Mouse (Mus musculus) 3134 (cell line): ENCODE measurements around the gene Olfr680-ps1.
"Not testable (repeated sequence)": the region's sequence is repeated elsewhere in the genome, so short reads cannot be mapped to it uniquely, and the experiment has no call there.

Experiments
- DNase-seq: peaks from one replicate; pipeline ENCODE4 v3.0.0-alpha.2; 2011; ENCODE audit warnings: low spot score; ENCODE audit not compliant: insufficient read length; ENCODE audit errors: extremely low read depth

Olfr680-ps1 gene

GRCm38 (mm10) chr7:105092717-105093116 lies at the start of gene Olfr680-ps1:
Olfr680-ps1 (minus strand) TSS chr7:105092817.
- not testable (repeated sequence) for DNase-seq

GRCm38 (mm10) chr7:105141275-105141674 lies 48.7 kb upstream of the Olfr680-ps1 start:
- no peak for DNase-seq

- DNase-seq, result no peak
These were observed 23.9 kb upstream of the Olfr680-ps1 start, which contains the start of gene Olfr681 for GRCm38 (mm10) chr7:105116536-105116935. Olfr681 (plus strand) TSS chr7:105116836.

DNA sequence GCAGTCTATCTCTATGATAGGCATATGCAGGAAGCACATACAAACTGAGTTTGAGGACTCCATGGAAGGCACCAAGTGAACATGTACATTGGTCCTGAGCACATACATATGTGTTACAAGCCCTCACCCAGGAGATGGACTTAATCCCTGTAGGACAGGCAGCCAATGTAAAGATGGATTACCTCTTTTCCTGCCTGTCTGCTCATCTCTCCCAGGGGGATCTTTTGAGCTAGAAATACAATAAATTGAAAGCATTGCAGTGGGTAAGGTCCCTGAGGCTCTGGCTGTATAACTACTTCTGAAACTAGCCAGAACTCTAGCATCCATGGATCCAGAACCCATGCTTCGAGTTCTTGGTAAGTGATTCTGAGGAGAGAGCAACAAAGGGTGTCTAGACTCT lies 11.7 kb downstream of the Olfr680-ps1 start, which contains the start of gene Olfr679:
Gene Olfr679 (plus strand): TSS at position 301 of the 400 bp plus-strand sequence.
- no peak for DNase-seq

- DNase-seq, result no peak
These were observed 28.4 kb downstream of the Olfr680-ps1 start, which contains the start of gene Olfr678 for GRCm38 (mm10) chr7:105064175-105064574. Olfr678 (plus strand) TSS chr7:105064475.

- DNase-seq, result no peak
These were observed 33.7 kb downstream of the Olfr680-ps1 start for GRCm38 (mm10) chr7:105058951-105059350.
